ENCODE assay signal across 11 mouse cellular contexts in the genomic region with DNA sequence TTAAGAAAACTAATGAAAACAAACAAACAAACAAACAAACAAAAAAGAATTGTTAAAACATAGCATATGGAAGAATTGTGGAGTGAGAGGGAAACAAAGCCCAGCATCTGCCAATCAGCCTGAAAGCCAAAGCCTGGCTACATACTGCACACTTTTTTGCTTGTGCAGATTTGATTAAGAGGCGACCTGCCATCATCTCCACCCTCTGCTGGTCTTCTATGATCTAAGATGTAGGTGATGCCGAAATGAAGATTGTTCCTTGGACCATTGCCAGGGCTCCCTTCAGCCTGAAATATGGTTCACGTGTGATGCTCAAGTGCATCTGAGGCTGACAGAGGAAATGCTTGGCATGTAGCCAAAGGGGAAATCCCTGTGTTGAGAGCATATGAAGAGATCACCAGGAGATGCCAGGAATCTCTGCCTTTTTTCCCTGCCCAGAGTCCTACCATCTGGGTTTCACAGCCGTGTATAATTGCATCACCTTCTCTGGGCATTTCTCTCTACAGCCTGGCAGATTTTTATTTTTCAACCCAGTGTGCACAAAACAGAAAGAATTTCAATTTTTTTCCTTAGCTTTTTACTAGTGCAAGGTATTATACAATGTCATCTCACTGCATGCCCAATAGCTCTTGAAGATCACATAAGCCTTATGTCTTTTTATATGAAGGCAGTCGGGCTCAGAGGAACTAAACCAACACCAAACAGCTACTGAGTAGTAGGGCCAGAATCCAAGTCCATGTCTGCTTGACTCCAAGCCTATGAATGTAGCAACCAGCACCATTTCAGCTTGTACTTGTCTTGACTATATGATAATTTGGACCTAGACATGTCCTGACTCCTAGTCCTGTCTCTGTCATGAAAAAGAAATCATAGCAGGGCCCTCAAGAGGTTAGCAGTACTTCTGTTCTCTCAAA. TPM values are rescaled to one million over a fixed set of nuclear protein-coding genes. Genes with fewer than 3 reads are reported as not detected.
DNase-seq lines count a peak whose midpoint lies in the region; ATAC-seq lines count a peak whose summit lies in the region.
"Had no signal": no experiment of that assay in that cellular context is flagged by ENCODE, and none has a peak within 500 bp of the region (broad histone marks: within the 10 kb centered on the region; RNA-seq: fewer than 3 reads in every experiment).

No protein-coding gene starts in this region.

- H3K36me3 ChIP-seq in midbrain, embryonic 15.5 days (replicated peaks), result no peaks in the 10 kb centered on the region
- H3K36me3 ChIP-seq: neural tube, embryonic 12.5 days had no signal

- H3K4me1 ChIP-seq in midbrain, embryonic 15.5 days, result peaks cover 10% of the 10 kb centered on the region; the same call in 1 of the 2 replicates
- H3K4me1 ChIP-seq: neural tube, embryonic 12.5 days had no signal

- no peak overlapping the region for H3K4me3 ChIP-seq in midbrain, embryonic 15.5 days
- H3K4me3 ChIP-seq: neural tube, embryonic 12.5 days had no signal

- ATAC-seq in midbrain, embryonic 15.5 days (replicated peaks), result peak; percentile 70; the same call in 1 of the 2 replicates

- no peaks in the 10 kb centered on the region for H3K9me3 ChIP-seq in midbrain, embryonic 15.5 days
- H3K9me3 ChIP-seq: neural tube, embryonic 12.5 days had no signal

- H3K27me3 ChIP-seq in midbrain, embryonic 15.5 days (replicated peaks), result no peaks in the 10 kb centered on the region
- H3K27me3 ChIP-seq: neural tube, embryonic 12.5 days had no signal

- WGBS in midbrain, embryonic 15.5 days, result 47% methylated on average over 5 of the region's 5 CpGs

- DNase-seq in embryo, embryonic 11 days, result peak; percentile 17
- no peak for DNase-seq in embryo, embryonic 10 days (ENCODE audit: low spot score)
- DNase-seq in layer of hippocampus, adult 11-12 months (ENCODE audit: low spot score), result peak; percentile 42
- DNase-seq in layer of hippocampus, adult 9-10 months (ENCODE audit: low spot score), result no peak
- DNase-seq in cerebellum, adult 8-10 months, result peak; percentile 42
- no peak for DNase-seq in gastrocnemius, postnatal 36 days
- no peak for DNase-seq in ovary, postnatal 36 days (ENCODE audit: low spot score)

- no peak overlapping the region for H3K27ac ChIP-seq in midbrain, embryonic 15.5 days
- H3K27ac ChIP-seq: neural tube, embryonic 12.5 days had no signal

- intact Hi-C loops in gastrocnemius, postnatal 36 days (cut with DNase I), result no loop called here

- no peak overlapping the region for H3K9ac ChIP-seq in midbrain, embryonic 15.5 days
- H3K9ac ChIP-seq: neural tube, embryonic 12.5 days had no signal

- H3K4me2 ChIP-seq in midbrain, embryonic 15.5 days, result no peak overlapping the region
- H3K4me2 ChIP-seq: neural tube, embryonic 12.5 days had no signal

RNA-seq across cellular contexts. Expression of a gene that starts 2.0 kb away (rescaled TPM):
- 0.09 TPM in 1 of 2 replicates, not detected in the other for polyA plus RNA-seq in midbrain, embryonic 15.5 days (2015; fragmentation: Nextera tagmentation; extraction: Ambion mirVana)
- not detected for total RNA-seq in gastrocnemius, postnatal 36 days (2021)
- total RNA-seq: layer of hippocampus, adult 18-20 months had no signal
- polyA plus RNA-seq: C2C12; neural tube, embryonic 12.5 days had no signal

Comparison
In these comparisons a context has a peak if more than half of its experiments do, and no peak if none do; other contexts are left out.
1. DNase-seq: peak in embryo, embryonic 11 days (single experiment), layer of hippocampus, adult 11-12 months (single experiment) and cerebellum, adult 8-10 months (single experiment); none in embryo, embryonic 10 days (single experiment), layer of hippocampus, adult 9-10 months (single experiment), gastrocnemius, postnatal 36 days (0 of 2) and ovary, postnatal 36 days (single experiment).